Mouse (Mus musculus): Measurements from ENCODE around the gene Emc10.

- TF ChIP-seq POLR2A (IDR thresholded peaks at IDR 0.05; ENCODE audit: control insufficient read depth, extremely low read depth, insufficient read depth, low read length, poor library complexity) = no peak
- TF ChIP-seq CTCF (IDR thresholded peaks at IDR 0.05; ENCODE audit: borderline replicate concordance, control insufficient read depth, extremely low read depth, insufficient read depth, low read length, poor library complexity) = no peak
Observed at GRCm38 (mm10) chr7:44531207-44531606, 34.9 kb upstream of the Emc10 start.
